Mouse (Mus musculus) neural tube, embryonic 15.5 days (tissue): Measurements from ENCODE around the gene Tcerg1l. TPM values are rescaled to one million over a fixed set of nuclear protein-coding genes. Genes with fewer than 3 reads are reported as not detected.

Experiments used
- ATAC-seq: fragments of 200-750 bp; cut with Nextera tagmentation; 2 replicates; pipeline ENCODE4 v1.8.0; 2017; ENCODE audit warnings: mild to moderate bottlenecking, moderate TSS enrichment, moderate library complexity; ENCODE audit not compliant: low FRiP score
- H3K27ac ChIP-seq: fragments of 300-500 bp; sonication (generic); replicated peaks from 2 replicates; pipeline ENCODE4 v1.5.1; 2015; ENCODE audit warnings: mild to moderate bottlenecking, inconsistent platforms
- H3K27me3 ChIP-seq: fragments of 300-500 bp; sonication (generic); replicated peaks from 2 replicates; pipeline ENCODE4 v1.6.1; 2015; ENCODE audit warnings: inconsistent platforms
- H3K36me3 ChIP-seq: fragments of 300-500 bp; sonication (generic); 2 replicates; pipeline ENCODE4 v1.6.1; 2015; ENCODE audit warnings: inconsistent platforms
- H3K4me1 ChIP-seq: fragments of 300-500 bp; sonication (generic); 2 replicates; pipeline ENCODE4 v1.6.1; 2015; ENCODE audit warnings: inconsistent platforms
- H3K4me2 ChIP-seq: fragments of 300-500 bp; sonication (generic); 2 replicates; pipeline ENCODE4 v1.6.1; 2015; ENCODE audit warnings: inconsistent platforms, mild to moderate bottlenecking, moderate library complexity
- H3K4me3 ChIP-seq: fragments of 300-500 bp; sonication (generic); replicated peaks from 2 replicates; pipeline ENCODE4 v1.5.1; 2015; ENCODE audit warnings: mild to moderate bottlenecking, inconsistent platforms
- H3K9ac ChIP-seq: fragments of 300-500 bp; sonication (generic); replicated peaks from 2 replicates; pipeline ENCODE4 v1.6.1; 2015; ENCODE audit warnings: mild to moderate bottlenecking, inconsistent platforms
- H3K9me3 ChIP-seq: fragments of 300-500 bp; sonication (generic); replicated peaks from 2 replicates; pipeline ENCODE4 v1.6.1; 2016; ENCODE audit warnings: inconsistent platforms
- WGBS: fragments of 180-500 bp; shearing (Covaris S2); methylation state at CpG from one replicate; pipeline ENCODE4 v1.1.7; 2015; ENCODE audit warnings: mixed read lengths; 5-methylcytosine and 5-hydroxymethylcytosine counted together
- polyA plus RNA-seq: library from polyadenylated mRNA; unstranded; fragments of >200 nt; fragmentation: Nextera tagmentation; extraction: Ambion mirVana; gene quantifications from 2 replicates; pipeline ENCODE4 v1.2.1, GENCODE M21; 2015

Tcerg1l gene
- polyA plus RNA-seq, 1 experiment from 2014 or later: 47.5 TPM

GRCm38 (mm10) chr7:138170389-138170788, 227.1 kb downstream of the Tcerg1l start:
- Histone ChIP-seq H3K4me2 (no peak overlapping the region), H3K27ac (no peak overlapping the region)

More at GRCm38 (mm10) chr7:138170389-138170788, 227.1 kb downstream of the Tcerg1l start:
- 87% methylated on average over 4 of the region's 4 CpGs for WGBS
- H3K9ac ChIP-seq: no peak overlapping the region
- no peaks in the 10 kb centered on the region for H3K36me3 ChIP-seq
- no peaks in the 10 kb centered on the region for H3K4me1 ChIP-seq
- H3K4me3 ChIP-seq: no peak overlapping the region
- ATAC-seq: no peak
- no peaks in the 10 kb centered on the region for H3K27me3 ChIP-seq
- no peaks in the 10 kb centered on the region for H3K9me3 ChIP-seq
